ENCODE assay signal across 25 mouse cellular contexts in the genomic region with DNA sequence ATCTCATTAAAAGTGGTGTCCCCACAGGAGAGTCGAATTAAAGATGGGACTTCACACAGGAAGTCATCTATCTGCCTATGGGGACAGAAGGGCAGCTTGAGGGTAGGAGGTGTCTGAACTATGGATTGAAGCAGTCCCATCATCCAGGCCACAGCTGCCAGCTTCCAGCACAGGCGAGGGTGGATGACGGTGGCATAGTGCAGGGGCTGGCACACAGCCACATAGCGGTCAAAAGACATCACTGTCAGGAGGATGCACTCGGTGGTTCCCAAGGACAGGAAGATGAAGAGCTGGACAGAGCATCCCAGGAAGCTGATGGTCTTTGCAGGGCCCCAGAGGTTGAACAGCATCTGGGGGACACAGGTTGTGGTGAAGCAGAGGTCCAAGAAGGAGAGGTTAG. TPM values are rescaled to one million over a fixed set of nuclear protein-coding genes. Genes with fewer than 3 reads are reported as not detected.
"Had no signal": no experiment of that assay in that cellular context is flagged by ENCODE, and none has a peak within 500 bp of the region (broad histone marks: within the 10 kb centered on the region; RNA-seq: fewer than 3 reads in every experiment).

No protein-coding gene starts in this region.

- H3K4me1 ChIP-seq: midbrain, embryonic 13.5 days; midbrain, embryonic 15.5 days; neural tube, embryonic 13.5 days; neural tube, embryonic 15.5 days had no signal

- DNase-seq: lung, adult 18-20 months; lung, embryonic 14.5 days; lung, postnatal 10 days; right cerebral cortex, adult 18-20 months; right cerebral cortex, postnatal 25 days; right cerebral cortex, postnatal 4 days; spleen, adult 18-20 months; thymus, adult 18-20 months; thymus, postnatal 14 days; thymus, postnatal 36 days had no signal

- H3K27me3 ChIP-seq: midbrain, embryonic 13.5 days; midbrain, embryonic 15.5 days; neural tube, embryonic 13.5 days; neural tube, embryonic 15.5 days had no signal

- H3K4me3 ChIP-seq: midbrain, embryonic 13.5 days; midbrain, embryonic 15.5 days; myocyte; neural tube, embryonic 13.5 days; neural tube, embryonic 15.5 days had no signal

- H3K27ac ChIP-seq: midbrain, embryonic 13.5 days; midbrain, embryonic 15.5 days; neural tube, embryonic 13.5 days; neural tube, embryonic 15.5 days had no signal

RNA-seq across cellular contexts. Expression of a gene that starts 4.8 kb away (rescaled TPM):
- total RNA-seq: megakaryocyte, adult 5-6 weeks; megakaryocyte-erythroid progenitor cell, adult 5-6 weeks had no signal
- polyA plus RNA-seq: liver, embryonic 16.5 days; lung, embryonic 14.5 days; lung, embryonic 16.5 days; midbrain, embryonic 11.5 days; midbrain, embryonic 13.5 days; midbrain, embryonic 15.5 days; myocyte; neural tube, embryonic 11.5 days; neural tube, embryonic 13.5 days; neural tube, embryonic 15.5 days; small intestine, adult 2 months; stomach, embryonic 14.5 days; stomach, embryonic 16.5 days; thymus, postnatal 0 days had no signal

RNA-seq across cellular contexts. Expression of a gene that starts 5.0 kb away (rescaled TPM):
- total RNA-seq: megakaryocyte, adult 5-6 weeks; megakaryocyte-erythroid progenitor cell, adult 5-6 weeks had no signal
- polyA plus RNA-seq: liver, embryonic 16.5 days; lung, embryonic 14.5 days; lung, embryonic 16.5 days; midbrain, embryonic 11.5 days; midbrain, embryonic 13.5 days; midbrain, embryonic 15.5 days; myocyte; neural tube, embryonic 11.5 days; neural tube, embryonic 13.5 days; neural tube, embryonic 15.5 days; small intestine, adult 2 months; stomach, embryonic 14.5 days; stomach, embryonic 16.5 days; thymus, postnatal 0 days had no signal

RNA-seq across cellular contexts. Expression of a gene that starts 26.6 kb away (rescaled TPM):
- total RNA-seq: megakaryocyte, adult 5-6 weeks; megakaryocyte-erythroid progenitor cell, adult 5-6 weeks had no signal
- polyA plus RNA-seq: liver, embryonic 16.5 days; lung, embryonic 14.5 days; lung, embryonic 16.5 days; midbrain, embryonic 11.5 days; midbrain, embryonic 13.5 days; midbrain, embryonic 15.5 days; myocyte; neural tube, embryonic 11.5 days; neural tube, embryonic 13.5 days; neural tube, embryonic 15.5 days; small intestine, adult 2 months; stomach, embryonic 14.5 days; stomach, embryonic 16.5 days; thymus, postnatal 0 days had no signal
